Mouse (Mus musculus) left cerebral cortex, adult 18-20 months (tissue): Measurements from ENCODE around the gene Hnrnpdl. TPM values are rescaled to one million over a fixed set of nuclear protein-coding genes. Genes with fewer than 3 reads are reported as not detected.
A peak's percentile ranks its signal among the peaks of the same experiment; 100 is the strongest.

ENCODE experiments used
- DNase-seq, 2 experiments: peaks; one replicate each; pipeline ENCODE4 v3.0.0; 2021 to 2022; ENCODE audit warnings: low spot score in 2 of 2, mixed read lengths in 1 of 2
- long read RNA-seq, 2 experiments: library from polyadenylated mRNA; stranded (forward); transcript quantifications; one replicate each; pipeline ENCODE4 v2.0.0; 2021
- total RNA-seq, 2 experiments: library from RNA; stranded (reverse); gene quantifications; 2 replicates each; pipeline ENCODE4 v1.2.3; 2021

The Hnrnpdl gene
- 100 to 1,000 TPM; 144 to 182 TPM for total RNA-seq
- long read RNA-seq, experiment 1, transcript Hnrnpdl-202 (8 exons, 2,752 nt), result major isoform, 42 of 105 reads
- long read RNA-seq, experiment 1, transcript Hnrnpdl-201 (9 exons, 2,149 nt), result minor isoform, 11 of 105 reads
- long read RNA-seq, experiment 1, transcript Hnrnpdl-207 (7 exons, 2,374 nt), result minor isoform, 19 of 105 reads
- long read RNA-seq, experiment 1, partial matches to known transcripts, result 27 of 105 reads
- long read RNA-seq, experiment 1, other reads (novel, unspliced or antisense), result 4 of 105 reads
- long read RNA-seq, experiment 2, transcript Hnrnpdl-202 (8 exons, 2,752 nt), result major isoform, 58 of 128 reads
- long read RNA-seq, experiment 2, transcript Hnrnpdl-201 (9 exons, 2,149 nt), result minor isoform, 8 of 128 reads
- long read RNA-seq, experiment 2, transcript Hnrnpdl-207 (7 exons, 2,374 nt), result minor isoform, 27 of 128 reads
- long read RNA-seq, experiment 2, partial matches to known transcripts, result 23 of 128 reads
- long read RNA-seq, experiment 2, other reads (novel, unspliced or antisense), result 11 of 128 reads

DNA sequence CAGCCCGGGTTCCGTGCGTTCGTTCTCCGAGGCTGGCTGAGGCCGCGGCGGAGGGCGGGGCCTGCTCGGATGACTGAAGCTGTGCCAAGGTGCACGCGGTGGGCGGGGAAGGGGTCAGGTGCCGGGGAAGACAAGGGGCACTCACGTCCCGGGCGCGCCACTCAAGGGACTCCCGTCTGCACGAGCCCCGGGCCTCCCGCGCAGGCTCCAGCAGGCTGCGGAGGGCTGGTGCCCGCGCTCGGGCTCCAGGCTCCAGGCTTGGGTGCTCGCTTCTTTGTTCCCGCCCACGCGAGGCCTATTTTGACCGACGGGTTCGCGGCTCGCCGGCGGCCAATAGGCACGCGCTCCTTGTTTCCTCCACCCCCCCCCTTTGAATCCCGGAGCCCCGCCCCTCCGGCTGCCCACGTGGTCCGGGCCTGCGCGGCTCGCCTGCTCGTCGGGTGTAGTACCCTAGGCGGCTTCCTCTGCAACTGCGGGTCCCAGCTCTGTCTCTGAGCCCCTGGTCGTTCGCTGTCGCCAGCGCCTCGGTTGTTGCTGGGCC, at the start of gene Hnrnpdl, which contains the start of gene Enoph1:
Gene Hnrnpdl, minus strand, starts transcription at position 63 of the 541 bp plus-strand sequence.
Gene Enoph1, plus strand, starts transcription at position 384 of the 541 bp plus-strand sequence.
- DNase-seq, result peak; percentile 96

- no peak for DNase-seq
Observed at GRCm38 (mm10) chr5:100085097-100085496, 45.6 kb upstream of the Hnrnpdl start.

GRCm38 (mm10) chr5:100083953-100084562, 44.6 kb upstream of the Hnrnpdl start:
- no peak for DNase-seq

DNA sequence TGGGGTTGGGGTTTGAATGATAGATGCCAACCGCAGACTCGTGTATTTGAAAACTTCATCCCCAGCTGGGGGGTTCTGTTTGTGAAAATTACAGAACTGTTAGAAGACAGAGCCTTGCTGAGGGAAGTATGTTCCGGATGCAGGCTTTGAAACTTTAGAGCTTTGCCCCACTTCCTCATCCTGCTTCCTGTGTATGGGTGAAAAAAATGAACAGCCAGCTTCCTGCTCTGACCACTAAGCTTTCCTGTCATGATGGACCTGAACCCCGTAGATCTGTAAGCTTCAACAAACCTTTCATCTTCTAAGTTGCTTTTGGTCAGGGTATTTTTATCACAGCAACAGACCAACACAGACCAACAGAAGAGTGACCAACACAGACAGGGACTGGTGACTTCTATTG, 42.5 kb upstream of the Hnrnpdl start:
- no peak for DNase-seq

GRCm38 (mm10) chr5:100079931-100080275, 40.4 kb upstream of the Hnrnpdl start:
- DNase-seq, result no peak

DNA sequence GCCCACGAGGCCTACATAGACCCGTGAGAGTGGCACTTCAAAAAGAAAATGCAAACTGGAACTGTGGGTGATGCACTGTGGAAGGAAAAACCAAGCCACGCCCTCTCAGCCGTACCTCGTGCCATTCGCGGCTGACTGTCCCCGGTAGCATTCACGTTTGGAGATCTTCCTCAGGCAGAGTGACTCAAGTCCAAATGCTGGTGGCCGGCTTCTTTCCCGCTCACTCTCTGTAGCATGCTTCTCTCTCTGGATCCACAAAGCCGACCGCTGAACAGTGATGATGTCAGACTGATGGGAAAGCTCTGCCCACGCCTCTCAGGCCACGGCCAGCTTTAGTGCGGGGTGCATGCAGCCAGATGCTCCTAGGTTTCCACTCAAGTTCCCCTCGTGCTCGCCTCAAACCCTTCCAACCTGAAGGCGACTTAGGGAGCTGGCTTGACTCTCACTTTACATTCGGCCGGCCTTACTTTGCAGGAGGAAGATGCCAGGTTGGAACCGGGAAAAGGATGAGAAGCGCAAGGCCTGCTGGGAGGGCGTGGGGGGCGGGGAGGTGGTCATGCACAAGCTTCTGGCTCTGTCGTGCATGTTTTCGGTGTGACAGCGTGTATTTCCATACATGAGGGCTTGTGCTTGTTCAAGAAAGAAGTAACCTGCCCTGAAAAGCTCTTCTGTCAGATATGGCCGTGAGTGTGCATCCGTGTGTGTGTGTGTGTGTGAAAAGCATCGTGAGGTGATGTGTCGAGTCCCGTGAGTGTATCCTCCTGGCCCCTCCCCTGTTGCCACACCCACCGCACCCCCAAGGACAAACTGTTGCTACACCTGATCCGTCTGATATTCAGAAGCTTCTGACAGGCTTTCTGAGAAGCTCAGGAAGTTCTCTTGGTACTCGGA, 39.8 kb upstream of the Hnrnpdl start:
- peak; percentile 31 to 42 for DNase-seq

GRCm38 (mm10) chr5:100074571-100074970, 35.1 kb upstream of the Hnrnpdl start:
- peak; percentile 35 to 42 for DNase-seq

DNA sequence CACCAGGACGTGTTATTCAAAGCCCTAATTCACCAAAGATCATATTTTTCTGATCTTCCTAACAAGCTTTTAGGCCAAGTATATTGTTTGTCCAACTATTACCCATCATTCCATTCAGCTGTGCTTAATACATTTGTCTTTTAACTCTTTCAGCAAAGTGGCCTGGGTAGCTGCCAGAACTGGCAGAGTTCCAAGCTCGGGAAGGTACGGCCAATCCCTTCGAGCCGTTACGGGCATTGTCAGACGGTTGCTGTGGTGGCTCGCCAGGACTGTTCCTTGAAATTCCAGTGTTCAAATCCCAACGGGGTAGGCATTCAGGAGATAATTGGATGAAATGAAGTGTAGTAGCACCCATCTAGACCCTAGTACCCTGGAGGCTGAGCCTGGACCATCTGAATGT, 33.1 kb upstream of the Hnrnpdl start:
- no peak for DNase-seq

- no peak for DNase-seq
Observed at GRCm38 (mm10) chr5:100071541-100071940, 32.1 kb upstream of the Hnrnpdl start.

DNA sequence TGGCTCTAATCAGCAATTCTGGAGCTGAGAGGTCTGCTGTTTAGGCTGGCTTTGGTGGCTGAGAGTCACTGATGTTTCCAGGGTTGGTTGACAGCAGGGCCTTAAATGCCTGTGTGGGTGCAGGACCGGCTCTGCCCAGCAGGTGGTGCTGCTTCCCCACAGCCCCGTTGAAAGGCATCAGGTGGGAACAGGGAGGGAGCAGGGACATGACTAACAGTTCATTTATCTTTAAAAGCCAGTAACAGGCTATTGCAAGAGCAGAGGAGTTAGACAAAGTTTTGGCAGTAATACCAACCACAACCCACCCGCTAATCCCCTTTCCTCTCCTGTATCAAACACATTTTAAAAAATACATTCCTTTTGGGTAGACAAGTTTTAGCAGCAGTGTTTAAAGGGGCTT, 30.8 kb upstream of the Hnrnpdl start:
- DNase-seq, result peak; percentile 84 to 90

DNA sequence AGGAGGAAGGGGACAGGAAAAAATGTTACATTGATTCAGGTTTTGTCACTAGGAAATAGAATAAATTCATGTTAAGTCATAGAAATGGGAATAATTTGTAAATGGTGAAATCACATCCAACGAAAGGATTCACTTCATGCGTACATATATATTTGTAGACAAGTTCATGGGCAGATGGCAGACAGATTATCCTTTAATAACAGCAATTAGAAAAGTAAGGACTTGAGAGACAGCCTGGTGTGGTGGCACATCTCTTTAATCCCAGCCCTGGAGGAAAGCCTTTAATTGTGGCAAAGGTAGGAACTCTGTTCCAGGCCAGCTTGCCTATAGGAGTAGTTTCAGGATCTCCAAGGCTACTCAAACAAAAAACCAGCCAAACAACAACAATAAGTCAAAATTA, 30.1 kb upstream of the Hnrnpdl start:
- no peak for DNase-seq

DNA sequence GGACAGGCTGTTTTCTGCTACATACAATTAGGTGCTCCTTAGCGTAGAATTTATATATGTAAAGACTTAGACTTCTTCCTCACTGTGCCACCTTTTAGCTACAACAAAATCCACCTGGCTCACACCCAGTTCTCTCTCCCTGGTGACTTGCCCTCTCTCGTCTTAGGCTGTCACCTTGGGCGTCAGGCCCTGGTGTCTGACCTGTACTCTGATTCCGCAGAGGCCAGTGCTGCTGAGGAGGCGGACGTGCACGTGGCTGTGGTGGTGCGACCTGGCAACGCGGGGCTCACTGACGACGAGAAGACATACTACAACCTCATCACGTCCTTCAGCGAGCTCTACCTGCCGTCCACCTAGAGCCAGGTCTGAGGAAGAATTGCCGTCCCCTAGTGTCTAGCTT, 28.1 kb upstream of the Hnrnpdl start:
- DNase-seq, result no peak

- no peak for DNase-seq
Observed at GRCm38 (mm10) chr5:100060876-100061275, 21.4 kb upstream of the Hnrnpdl start.

DNA sequence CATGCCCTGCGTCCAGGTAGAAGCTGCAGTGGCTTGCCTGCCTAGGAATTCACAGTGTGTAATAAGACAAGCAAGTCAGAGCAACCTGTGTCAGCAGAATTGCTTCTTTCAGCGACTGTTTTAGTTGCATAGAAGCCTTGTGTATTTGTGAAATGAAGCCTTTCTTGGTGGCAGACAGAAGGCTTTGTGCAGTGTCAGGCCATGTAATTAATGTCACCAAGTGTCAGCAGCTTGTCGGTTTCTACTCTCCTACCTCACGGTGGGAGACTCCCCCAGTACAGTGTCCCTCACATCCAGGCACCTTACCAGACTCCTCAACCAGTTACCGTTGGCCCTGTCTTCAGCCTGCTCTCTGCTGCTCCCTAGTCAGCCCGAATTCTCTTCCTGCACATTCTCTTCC, 19.9 kb upstream of the Hnrnpdl start:
- DNase-seq, result no peak

GRCm38 (mm10) chr5:100058729-100059128, 19.3 kb upstream of the Hnrnpdl start:
- no peak for DNase-seq

DNA sequence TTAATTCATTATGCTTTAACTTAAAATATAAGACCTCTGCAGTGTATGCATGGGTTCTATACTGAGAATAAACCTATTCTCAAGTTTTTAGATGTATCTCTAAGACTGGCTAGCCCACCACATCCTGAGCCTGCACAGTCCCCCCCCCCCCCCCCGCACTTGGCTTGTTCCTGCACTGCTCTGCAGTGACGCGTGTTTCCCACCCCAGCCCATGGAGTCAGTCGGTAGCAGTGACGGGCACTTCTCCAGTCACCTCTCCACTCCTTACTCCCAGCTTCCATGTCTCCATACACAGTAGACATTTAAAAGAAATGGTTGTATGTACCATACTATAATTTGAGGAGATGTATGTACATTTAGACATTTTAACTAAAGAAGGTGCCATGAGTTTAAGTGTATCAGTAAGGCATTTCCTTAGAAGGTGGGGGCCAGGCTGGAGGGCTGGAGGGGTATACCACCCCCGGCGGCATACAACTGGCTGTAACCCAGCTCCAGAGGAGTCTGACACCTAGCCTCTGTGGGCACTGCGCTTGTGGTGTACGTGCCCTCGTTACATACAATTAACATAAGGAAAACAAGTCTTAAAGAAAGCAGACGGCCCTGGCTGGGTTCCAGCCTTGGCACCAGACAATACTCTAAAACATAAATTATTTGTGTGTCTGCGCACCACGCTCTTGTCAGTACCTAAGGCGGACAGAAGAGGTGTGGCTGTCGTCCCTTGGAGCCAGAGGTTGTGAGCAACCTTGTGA, 18.2 kb upstream of the Hnrnpdl start:
- DNase-seq, result no peak

- DNase-seq, result no peak
Observed at GRCm38 (mm10) chr5:100055866-100056369, 16.5 kb upstream of the Hnrnpdl start.

DNA sequence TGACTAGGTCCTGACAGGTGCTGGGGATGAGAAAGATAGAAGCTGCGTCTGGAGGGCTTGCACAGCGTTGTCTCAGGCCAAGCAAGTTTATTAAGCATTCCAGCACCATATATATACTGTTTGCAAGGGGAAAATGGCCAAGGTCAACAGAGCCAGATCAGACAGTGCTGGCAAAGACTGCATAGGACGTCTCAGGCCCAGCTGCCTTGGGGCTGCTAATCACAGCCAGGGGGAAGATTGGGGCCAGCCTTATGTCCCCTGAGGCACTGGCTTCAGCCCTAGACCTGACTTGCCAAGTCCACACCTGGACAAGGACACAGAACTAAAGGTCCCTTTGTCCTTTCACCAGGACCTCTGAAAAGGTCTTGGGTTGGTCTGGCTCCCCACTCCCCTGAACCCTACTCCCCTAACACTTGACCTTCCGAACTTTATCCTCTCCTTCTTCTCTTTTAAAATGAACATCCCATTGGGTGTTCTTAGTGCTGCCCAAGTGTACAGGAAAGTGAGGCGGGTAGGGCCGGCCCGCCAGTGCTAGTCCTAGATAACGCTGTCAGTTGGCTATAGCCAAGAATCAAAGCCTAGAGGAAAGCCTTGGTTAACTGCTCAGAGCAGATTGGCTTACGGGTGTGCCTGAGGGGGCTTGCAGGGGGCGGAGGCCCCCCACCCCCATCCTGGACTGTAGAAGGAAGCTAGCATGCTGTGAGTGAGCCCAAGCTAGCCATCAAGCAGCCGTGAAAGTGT, 15.5 kb upstream of the Hnrnpdl start:
- no peak for DNase-seq

DNA sequence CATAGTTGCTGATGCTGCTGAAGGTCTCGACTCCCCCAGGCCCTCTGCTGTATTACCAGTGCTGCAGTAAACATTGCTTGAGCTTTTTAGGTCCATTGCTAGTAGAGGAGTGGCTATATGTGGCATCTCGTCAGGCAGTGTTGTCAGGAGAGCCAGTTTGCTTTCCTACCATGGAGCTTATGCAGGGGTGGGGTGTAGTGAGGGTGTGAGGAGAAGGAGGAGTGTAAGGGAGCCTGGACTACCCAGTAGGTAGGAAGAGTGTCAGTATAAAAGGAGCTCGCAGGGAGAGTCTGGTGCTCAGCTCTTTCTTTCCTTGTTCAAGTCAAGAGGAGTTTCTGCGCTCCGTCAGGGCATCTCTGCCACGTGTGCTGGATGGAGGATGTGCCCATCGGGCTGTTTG, 13.3 kb upstream of the Hnrnpdl start:
- peak in 1 of 2 experiments; percentile 31 for DNase-seq
